Mouse (Mus musculus) heart, postnatal 0 days (tissue): ENCODE results near the gene Gm49336. TPM values are rescaled to one million over a fixed set of nuclear protein-coding genes. Genes with fewer than 3 reads are reported as not detected.

Experiments used
- ATAC-seq: fragments of 200-750 bp; cut with Nextera tagmentation; 2 replicates; pipeline ENCODE4 v1.8.0; 2017; ENCODE audit warnings: low read depth, moderate number of reproducible peaks, moderate library complexity; ENCODE audit not compliant: insufficient read depth
- DNase-seq: peaks from one replicate; pipeline ENCODE4 v3.0.0-alpha.2; 2016; ENCODE audit warnings: low spot score
- H3K27ac ChIP-seq: fragments of 300-500 bp; sonication (generic); 2 replicates; pipeline ENCODE4 v1.5.1; 2014; ENCODE audit warnings: low read depth, mild to moderate bottlenecking
- H3K27me3 ChIP-seq: fragments of 300-500 bp; sonication (generic); 2 replicates; pipeline ENCODE4 v1.6.1; 2014; ENCODE audit warnings: low read length, mixed read lengths; ENCODE audit not compliant: control insufficient read depth, insufficient read depth
- H3K36me3 ChIP-seq: fragments of 300-500 bp; sonication (generic); replicated peaks from 2 replicates; pipeline ENCODE4 v1.6.1; 2014; ENCODE audit warnings: low read length, mixed read lengths; ENCODE audit not compliant: control insufficient read depth, insufficient read depth
- H3K4me1 ChIP-seq: fragments of 300-500 bp; sonication (generic); 2 replicates; pipeline ENCODE4 v1.6.1; 2014; ENCODE audit warnings: antibody characterized with exemption; ENCODE audit not compliant: control insufficient read depth, insufficient read depth
- H3K4me2 ChIP-seq: fragments of 300-500 bp; sonication (generic); 2 replicates; pipeline ENCODE4 v1.6.1; 2014; ENCODE audit warnings: low read depth, mild to moderate bottlenecking, low read length, moderate library complexity
- H3K4me3 ChIP-seq: fragments of 300-500 bp; sonication (generic); 2 replicates; pipeline ENCODE4 v1.5.1; 2014; ENCODE audit warnings: low read depth, low read length
- H3K9ac ChIP-seq: fragments of 300-500 bp; sonication (generic); replicated peaks from 2 replicates; pipeline ENCODE4 v1.6.1; 2014; ENCODE audit warnings: low read depth, low read length, mixed read lengths
- H3K9me3 ChIP-seq: fragments of 300-500 bp; sonication (generic); replicated peaks from 2 replicates; pipeline ENCODE4 v1.6.1; 2016; ENCODE audit warnings: low read length; ENCODE audit not compliant: control insufficient read depth
- CTCF ChIP-seq: IDR thresholded peaks from 2 replicates; pipeline ENCODE4 v1.5.1; 2016; ENCODE audit warnings: antibody characterized with exemption, control low read depth, low read depth
- EP300 ChIP-seq: IDR thresholded peaks from 2 replicates; pipeline ENCODE4 v1.6.1; 2016; ENCODE audit warnings: antibody characterized with exemption, low read depth
- WGBS: fragments of 180-500 bp; shearing (Covaris S2); extraction: QIAGEN DNeasy Blood & Tissue Kit; methylation state at CpG from one replicate; pipeline ENCODE4 v1.1.7; 2014; 5-methylcytosine and 5-hydroxymethylcytosine counted together
- polyA plus RNA-seq: library from polyadenylated mRNA; unstranded; fragments of >200 nt; fragmentation: Nextera tagmentation; extraction: Ambion mirVana; gene quantifications from 2 replicates; pipeline ENCODE4 v1.2.1, GENCODE M21; 2015
- total RNA-seq: library from RNA; depleted of rRNA; stranded (reverse); fragments of >200 nt; gene quantifications from 2 replicates; pipeline ENCODE4 v1.2.3, GENCODE M21; 2014; ENCODE audit warnings: low replicate concordance

Gene Gm49336
- total and polyA plus RNA-seq, 2 experiments from 2014 or later = 19.8 to 43.7 TPM

- H3K4me3 ChIP-seq = no peak overlapping the region
- no peak overlapping the region for H3K27ac ChIP-seq
- WGBS = 85% methylated on average over 7 of the region's 7 CpGs
- no peaks in the 10 kb centered on the region for H3K9me3 ChIP-seq
- no peak overlapping the region for H3K4me2 ChIP-seq
- peaks cover 49% of the 10 kb centered on the region for H3K36me3 ChIP-seq
- no peaks in the 10 kb centered on the region for H3K27me3 ChIP-seq
- ATAC-seq (no peak), DNase-seq (no peak)
- TF ChIP-seq EP300 (no peak), CTCF (no peak)
- H3K9ac ChIP-seq = no peak overlapping the region
- H3K4me1 ChIP-seq = no peaks in the 10 kb centered on the region
Observed at GRCm38 (mm10) chr14:60286194-60286863, 35.0 kb upstream of the Gm49336 start.

GRCm38 (mm10) chr14:60275301-60276276 lies 24.3 kb upstream of the Gm49336 start:
- Histone ChIP-seq H3K9ac (no peak overlapping the region), H3K4me2 (no peak overlapping the region), H3K36me3 (0 out of 2 replicates have a peak, but pooled peaks cover 7% of the 10 kb centered on the region), H3K27ac (no peak overlapping the region), H3K27me3 (no peaks in the 10 kb centered on the region), H3K4me3 (no peak overlapping the region), H3K9me3 (no peaks in the 10 kb centered on the region), H3K4me1 (0 out of 2 replicates have a peak, but pooled peaks cover 4% of the 10 kb centered on the region)
- TF ChIP-seq CTCF (no peak), EP300 (no peak)
- no peak for ATAC-seq
- 90% methylated on average over 7 of the region's 7 CpGs for WGBS
- no peak for DNase-seq

GRCm38 (mm10) chr14:60273346-60273745 lies 22.0 kb upstream of the Gm49336 start:
- Histone ChIP-seq H3K4me3 (no peak overlapping the region), H3K36me3 (no peaks in the 10 kb centered on the region), H3K9ac (no peak overlapping the region), H3K27ac (no peak overlapping the region), H3K4me2 (no peak overlapping the region), H3K9me3 (no peaks in the 10 kb centered on the region), H3K4me1 (0 out of 2 replicates have a peak, but pooled peaks cover 4% of the 10 kb centered on the region), H3K27me3 (no peaks in the 10 kb centered on the region)
- ATAC-seq (no peak), DNase-seq (no peak)
- 64% methylated on average over 6 of the region's 6 CpGs for WGBS
- TF ChIP-seq EP300 (no peak), CTCF (no peak)

GRCm38 (mm10) chr14:60269333-60269732 lies 18.0 kb upstream of the Gm49336 start:
- DNase-seq = no peak
- no peak for ATAC-seq
- Histone ChIP-seq H3K36me3 (no peaks in the 10 kb centered on the region), H3K9ac (no peak overlapping the region), H3K4me1 (peaks cover 4% of the 10 kb centered on the region; the same call in 1 of the 2 replicates), H3K4me2 (no peak overlapping the region), H3K27ac (no peak overlapping the region), H3K27me3 (no peaks in the 10 kb centered on the region), H3K9me3 (no peaks in the 10 kb centered on the region), H3K4me3 (no peak overlapping the region)
- TF ChIP-seq CTCF (no peak), EP300 (no peak)
- WGBS = 83% methylated on average over 6 of the region's 6 CpGs

- DNase-seq = peak; percentile 98
- peak; percentile 98 for TF ChIP-seq CTCF
- peak; percentile 53; the same call in 1 of the 2 replicates for TF ChIP-seq EP300
- Histone ChIP-seq H3K4me2 (peak within 1 kb of the TSS; percentile 73), H3K4me3 (peak within 1 kb of the TSS; percentile 71), H3K9me3 (no peaks in the 10 kb centered on the region), H3K36me3 (no peaks in the 10 kb centered on the region), H3K27ac (peak within 1 kb of the TSS; percentile 59), H3K9ac (peak within 1 kb of the TSS; percentile 64), H3K4me1 (no peaks in the 10 kb centered on the region; the same call in 1 of the 2 replicates), H3K27me3 (no peaks in the 10 kb centered on the region)
- peak; percentile 100 for ATAC-seq
- under 1% methylated on average over 51 of the region's 51 CpGs for whole genome bisulfite sequencing
Observed at GRCm38 (mm10) chr14:60264990-60265876, 13.9 kb upstream of the Gm49336 start, which contains the start of gene Mtmr6. Mtmr6 (plus strand) TSS chr14:60265228.
